Mouse (Mus musculus): Measurements from ENCODE around the gene Fpr1. TPM values are rescaled to one million over a fixed set of nuclear protein-coding genes. Genes with fewer than 3 reads are reported as not detected.
A peak's percentile ranks its signal among the peaks of the same experiment; 100 is the strongest.
"Not testable (repeated sequence)": the region's sequence is repeated elsewhere in the genome, so short reads cannot be mapped to it uniquely, and the experiment has no call there.

The Fpr1 gene
- total and polyA plus RNA-seq, 3 experiments = 0.27 TPM; not detected in 2

GRCm38 (mm10) chr17:17857446-17857845 lies 26.3 kb downstream of the Fpr1 start:
- DNase-seq (ENCODE audit: low spot score) (no peak), ATAC-seq (ENCODE audit: extremely low read depth, insufficient number of reproducible peaks, low FRiP score, poor library complexity, severe bottlenecking) (no peak)
- TF ChIP-seq POLR2AphosphoS5 (IDR thresholded peaks at IDR 0.05; ENCODE audit: insufficient replicate concordance, low read depth, low read length) (no peak), TAL1 (conservative IDR thresholded peaks at IDR 0.05; ENCODE audit: low read depth, low read length) (no peak), GATA1 (IDR thresholded peaks at IDR 0.05; ENCODE audit: borderline replicate concordance, low read length) (no peak), GATA2 (IDR thresholded peaks at IDR 0.05; ENCODE audit: borderline replicate concordance, low read depth, low read length) (no peak), CTCF (IDR thresholded peaks at IDR 0.05; ENCODE audit: low read depth, low read length) (no peak)
- Histone ChIP-seq H3K27me3 (ENCODE audit: insufficient read depth, low read length) (peaks cover 18% of the 10 kb centered on the region), H3K9me3 (replicated peaks) (no peaks in the 10 kb centered on the region), H3K4me3 (ENCODE audit: low read depth, low read length) (no peak overlapping the region), H3K36me3 (replicated peaks) (no peaks in the 10 kb centered on the region), H3K4me1 (ENCODE audit: insufficient read depth, low read depth, low read length) (no peaks in the 10 kb centered on the region)

GRCm38 (mm10) chr17:17856612-17857011 lies 27.1 kb downstream of the Fpr1 start:
- no peaks in the 10 kb centered on the region for H3K36me3 ChIP-seq (replicated peaks)
- H3K4me1 ChIP-seq (ENCODE audit: insufficient read depth, low read depth, low read length) = no peaks in the 10 kb centered on the region
- peaks cover 13% of the 10 kb centered on the region for H3K27me3 ChIP-seq (ENCODE audit: insufficient read depth, low read length)
- no peak overlapping the region for H3K4me3 ChIP-seq (ENCODE audit: low read depth, low read length)
- DNase-seq (ENCODE audit: low spot score) (no peak), ATAC-seq (ENCODE audit: extremely low read depth, insufficient number of reproducible peaks, low FRiP score, poor library complexity, severe bottlenecking) (no peak)
- no peak for TF ChIP-seq CTCF (IDR thresholded peaks at IDR 0.05; ENCODE audit: low read depth, low read length)
- no peak for TF ChIP-seq GATA2 (IDR thresholded peaks at IDR 0.05; ENCODE audit: borderline replicate concordance, low read depth, low read length)
- TF ChIP-seq GATA1 (IDR thresholded peaks at IDR 0.05; ENCODE audit: borderline replicate concordance, low read length) = no peak
- TF ChIP-seq POLR2AphosphoS5 (IDR thresholded peaks at IDR 0.05; ENCODE audit: insufficient replicate concordance, low read depth, low read length) = no peak
- no peak for TF ChIP-seq TAL1 (conservative IDR thresholded peaks at IDR 0.05; ENCODE audit: low read depth, low read length)
- H3K9me3 ChIP-seq (replicated peaks) = no peaks in the 10 kb centered on the region

- no peak for ATAC-seq (ENCODE audit: extremely low read depth, insufficient number of reproducible peaks, low FRiP score, poor library complexity, severe bottlenecking)
- H3K27me3 ChIP-seq (ENCODE audit: insufficient read depth, low read length) = peaks cover 11% of the 10 kb centered on the region
- no peak within 1 kb of the TSS for H3K4me3 ChIP-seq (ENCODE audit: low read depth, low read length)
- no peaks in the 10 kb centered on the region for H3K36me3 ChIP-seq (replicated peaks)
- no peaks in the 10 kb centered on the region for H3K9me3 ChIP-seq (replicated peaks)
- no peaks in the 10 kb centered on the region for H3K4me1 ChIP-seq (ENCODE audit: insufficient read depth, low read depth, low read length)
- TF ChIP-seq POLR2AphosphoS5 (IDR thresholded peaks at IDR 0.05; ENCODE audit: insufficient replicate concordance, low read depth, low read length) = no peak
- TF ChIP-seq GATA2 (IDR thresholded peaks at IDR 0.05; ENCODE audit: borderline replicate concordance, low read depth, low read length) = no peak
- DNase-seq (ENCODE audit: low spot score) = no peak
Observed at GRCm38 (mm10) chr17:17855064-17855838, 28.5 kb downstream of the Fpr1 start, which contains the start of gene Has1. Gene Has1, minus strand, starts transcription at chr17:17855205.

- H3K4me3 ChIP-seq (ENCODE audit: low read depth, low read length) = peak overlapping the region; percentile 1; the same call in 1 of the 2 replicates
- peaks cover 7% of the 10 kb centered on the region; the same call in 1 of the 2 replicates for H3K4me1 ChIP-seq (ENCODE audit: insufficient read depth, low read depth, low read length)
- TF ChIP-seq GATA2 (IDR thresholded peaks at IDR 0.05; ENCODE audit: borderline replicate concordance, low read depth, low read length) = no peak
- H3K27me3 ChIP-seq (ENCODE audit: insufficient read depth, low read length) = peaks cover 5% of the 10 kb centered on the region
- no peaks in the 10 kb centered on the region for H3K36me3 ChIP-seq (replicated peaks)
- ATAC-seq (ENCODE audit: extremely low read depth, insufficient number of reproducible peaks, low FRiP score, poor library complexity, severe bottlenecking) = no peak
- DNase-seq (ENCODE audit: low spot score) = no peak
- no peaks in the 10 kb centered on the region for H3K9me3 ChIP-seq (replicated peaks)
Observed at GRCm38 (mm10) chr17:17849906-17850712, 33.6 kb downstream of the Fpr1 start.

GRCm38 (mm10) chr17:17848988-17849387 lies 34.8 kb downstream of the Fpr1 start:
- peaks cover 7% of the 10 kb centered on the region; the same call in 1 of the 2 replicates for H3K4me1 ChIP-seq (ENCODE audit: insufficient read depth, low read depth, low read length)
- peaks cover 3% of the 10 kb centered on the region for H3K27me3 ChIP-seq (ENCODE audit: insufficient read depth, low read length)
- DNase-seq (ENCODE audit: low spot score) (no peak), ATAC-seq (ENCODE audit: extremely low read depth, insufficient number of reproducible peaks, low FRiP score, poor library complexity, severe bottlenecking) (peak; percentile 85)
- H3K4me3 ChIP-seq (ENCODE audit: low read depth, low read length) = no peak overlapping the region
- TF ChIP-seq CTCF (IDR thresholded peaks at IDR 0.05; ENCODE audit: low read depth, low read length) = no peak
- no peak for TF ChIP-seq POLR2AphosphoS5 (IDR thresholded peaks at IDR 0.05; ENCODE audit: insufficient replicate concordance, low read depth, low read length)
- no peak for TF ChIP-seq GATA2 (IDR thresholded peaks at IDR 0.05; ENCODE audit: borderline replicate concordance, low read depth, low read length)
- no peak for TF ChIP-seq TAL1 (conservative IDR thresholded peaks at IDR 0.05; ENCODE audit: low read depth, low read length)
- TF ChIP-seq GATA1 (IDR thresholded peaks at IDR 0.05; ENCODE audit: borderline replicate concordance, low read length) = no peak
- no peaks in the 10 kb centered on the region for H3K9me3 ChIP-seq (replicated peaks)
- no peaks in the 10 kb centered on the region for H3K36me3 ChIP-seq (replicated peaks)

GRCm38 (mm10) chr17:17845187-17846027 lies 38.3 kb downstream of the Fpr1 start:
- Histone ChIP-seq H3K4me3 (ENCODE audit: low read depth, low read length) (no peak overlapping the region), H3K36me3 (replicated peaks) (peaks cover 14% of the 10 kb centered on the region), H3K27me3 (ENCODE audit: insufficient read depth, low read length) (peaks cover 3% of the 10 kb centered on the region), H3K9me3 (replicated peaks) (no peaks in the 10 kb centered on the region), H3K4me1 (ENCODE audit: insufficient read depth, low read depth, low read length) (peaks cover 7% of the 10 kb centered on the region; the same call in 1 of the 2 replicates)
- ATAC-seq (ENCODE audit: extremely low read depth, insufficient number of reproducible peaks, low FRiP score, poor library complexity, severe bottlenecking) (no peak), DNase-seq (ENCODE audit: low spot score) (no peak)
- TF ChIP-seq TAL1 (conservative IDR thresholded peaks at IDR 0.05; ENCODE audit: low read depth, low read length) (no peak), CTCF (IDR thresholded peaks at IDR 0.05; ENCODE audit: low read depth, low read length) (no peak), POLR2AphosphoS5 (IDR thresholded peaks at IDR 0.05; ENCODE audit: insufficient replicate concordance, low read depth, low read length) (no peak), GATA2 (IDR thresholded peaks at IDR 0.05; ENCODE audit: borderline replicate concordance, low read depth, low read length) (no peak), GATA1 (IDR thresholded peaks at IDR 0.05; ENCODE audit: borderline replicate concordance, low read length) (no peak)

- ATAC-seq (ENCODE audit: extremely low read depth, insufficient number of reproducible peaks, low FRiP score, poor library complexity, severe bottlenecking) = not testable (repeated sequence)
Observed at GRCm38 (mm10) chr17:17844606-17845005, 39.1 kb downstream of the Fpr1 start.

More at GRCm38 (mm10) chr17:17844606-17845005, 39.1 kb downstream of the Fpr1 start:
- H3K36me3 ChIP-seq (replicated peaks) = peaks cover 20% of the 10 kb centered on the region
- not testable (repeated sequence) for H3K4me3 ChIP-seq (ENCODE audit: low read depth, low read length); H3K4me1 ChIP-seq (ENCODE audit: insufficient read depth, low read depth, low read length); H3K9me3 ChIP-seq (replicated peaks); H3K27me3 ChIP-seq (ENCODE audit: insufficient read depth, low read length); DNase-seq (ENCODE audit: low spot score)

Measured in G1E (cell line).